Mouse (Mus musculus) limb, embryonic 15.5 days (tissue): ENCODE measurements around the gene Desi2. TPM values are rescaled to one million over a fixed set of nuclear protein-coding genes. Genes with fewer than 3 reads are reported as not detected.

Experiments
- polyA plus RNA-seq: library from polyadenylated mRNA; unstranded; fragments of >200 nt; fragmentation: Nextera tagmentation; extraction: Ambion mirVana; gene quantifications from 2 replicates; pipeline ENCODE4 v1.2.1, GENCODE M21; 2015

The Desi2 gene
- polyA plus RNA-seq, 1 experiment from 2014 or later: 26.2 TPM

Other genes with a start within 250 kb of the Desi2 start
- 0.37 and 0.67 TPM in 2 replicates for gene Catspere2, start 204.0 kb upstream of the Desi2 start, polyA plus RNA-seq
- 101 TPM in 2 replicates for gene Cox20, start 131.7 kb downstream of the Desi2 start, polyA plus RNA-seq
- gene Hnrnpu, start 150.4 kb downstream of the Desi2 start, polyA plus RNA-seq: 250 and 296 TPM in 2 replicates
- 3.5 and 4.5 TPM in 2 replicates for gene Efcab2, start 218.7 kb downstream of the Desi2 start, polyA plus RNA-seq